Mouse (Mus musculus) layer of hippocampus, postnatal 25 days (tissue): ENCODE measurements at regions not wholly inside any gene's neighbourhood (a gene's known extent, or its start where the extent isn't known, plus 50 kb on each side); places are given as distances from the start of the nearest gene placed in this dataset.

ENCODE experiments used
- DNase-seq, 2 experiments: peaks; one replicate each; pipeline ENCODE4 v3.0.0; 2022; ENCODE audit warnings: mixed read lengths in 2 of 2, low spot score in 1 of 2; ENCODE audit errors: extremely low spot score in 1 of 2

DNA sequence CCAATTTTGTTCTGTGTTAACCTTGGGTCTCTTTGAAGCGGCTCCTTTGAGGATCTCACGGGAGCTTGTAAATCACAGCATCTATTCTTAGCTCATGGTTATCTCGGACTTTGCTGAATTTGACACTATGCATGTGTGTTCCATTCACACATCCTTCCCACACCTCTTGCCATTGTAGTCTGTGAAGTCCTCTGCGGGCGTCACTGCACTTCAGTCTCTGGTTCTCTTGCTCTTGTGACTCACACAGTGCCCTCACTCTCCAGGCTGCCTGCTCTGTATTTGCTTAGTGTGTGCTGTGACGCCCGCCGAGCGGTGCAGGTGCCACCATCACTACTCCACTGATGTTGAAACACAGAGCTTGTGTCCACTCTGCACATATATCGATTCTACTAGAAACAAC lies 1271.2 kb downstream of the Synb start:
- DNase-seq, result no peak

DNA sequence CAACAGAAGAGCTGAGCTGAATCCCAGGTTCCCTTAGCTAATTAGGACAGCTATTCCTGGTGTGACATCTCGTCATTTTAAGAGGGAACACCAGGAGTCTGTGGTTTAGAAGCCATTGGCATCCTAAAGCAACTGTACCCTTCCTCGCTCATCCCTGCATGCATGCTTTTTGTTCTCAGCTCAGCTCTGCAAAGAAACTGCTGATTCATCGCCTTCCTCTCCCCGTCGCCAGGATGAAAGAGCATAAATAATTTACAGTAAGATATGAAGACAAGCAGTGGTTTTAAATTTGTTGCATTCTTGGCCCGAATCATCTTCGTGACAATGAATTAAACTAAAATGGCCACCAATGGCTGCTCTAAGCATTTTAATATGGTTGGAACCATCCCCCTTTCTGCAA lies 1272.9 kb downstream of the Synb start:
- DNase-seq, result no peak

DNA sequence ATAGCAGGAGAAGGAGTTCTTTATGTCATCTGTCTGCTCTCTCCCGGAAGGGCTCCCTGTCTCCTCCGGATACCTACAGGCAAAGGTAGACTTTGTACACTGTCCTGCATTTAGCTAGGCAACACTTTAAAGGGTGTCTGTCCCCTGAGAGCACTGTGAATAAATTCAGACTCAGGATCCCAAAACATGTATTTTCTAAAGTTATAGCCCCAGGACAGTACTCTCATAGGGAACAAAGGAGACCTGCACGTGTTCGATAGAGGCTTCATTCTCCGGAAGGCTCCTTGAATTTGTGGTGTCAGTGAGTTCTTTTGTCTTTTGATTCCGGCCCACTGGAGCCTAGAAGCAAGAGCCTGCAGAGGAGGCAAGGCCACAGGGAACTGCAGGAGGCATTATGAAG lies 1273.3 kb downstream of the Synb start:
- DNase-seq, result no peak

DNA sequence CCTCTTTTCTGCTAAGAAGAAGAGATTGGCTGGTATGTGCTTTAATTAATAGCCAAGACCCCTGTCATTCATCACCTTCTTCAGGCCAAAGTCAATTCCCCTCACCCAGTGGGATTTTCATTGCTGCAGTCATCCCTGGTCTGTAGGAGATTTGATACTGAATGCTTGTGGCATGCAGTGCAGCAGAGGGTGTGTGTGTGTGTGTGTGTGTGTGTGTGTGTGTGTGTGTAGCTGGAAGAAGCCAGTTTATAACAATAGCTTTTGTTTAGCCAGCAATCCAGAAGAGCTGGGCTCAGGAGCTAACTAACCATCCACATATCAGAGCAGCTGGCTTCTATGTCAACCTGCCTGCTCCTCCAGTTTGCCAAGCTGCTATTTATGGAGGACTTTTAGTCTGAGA lies 1275.4 kb downstream of the Synb start:
- DNase-seq, result no peak

DNA sequence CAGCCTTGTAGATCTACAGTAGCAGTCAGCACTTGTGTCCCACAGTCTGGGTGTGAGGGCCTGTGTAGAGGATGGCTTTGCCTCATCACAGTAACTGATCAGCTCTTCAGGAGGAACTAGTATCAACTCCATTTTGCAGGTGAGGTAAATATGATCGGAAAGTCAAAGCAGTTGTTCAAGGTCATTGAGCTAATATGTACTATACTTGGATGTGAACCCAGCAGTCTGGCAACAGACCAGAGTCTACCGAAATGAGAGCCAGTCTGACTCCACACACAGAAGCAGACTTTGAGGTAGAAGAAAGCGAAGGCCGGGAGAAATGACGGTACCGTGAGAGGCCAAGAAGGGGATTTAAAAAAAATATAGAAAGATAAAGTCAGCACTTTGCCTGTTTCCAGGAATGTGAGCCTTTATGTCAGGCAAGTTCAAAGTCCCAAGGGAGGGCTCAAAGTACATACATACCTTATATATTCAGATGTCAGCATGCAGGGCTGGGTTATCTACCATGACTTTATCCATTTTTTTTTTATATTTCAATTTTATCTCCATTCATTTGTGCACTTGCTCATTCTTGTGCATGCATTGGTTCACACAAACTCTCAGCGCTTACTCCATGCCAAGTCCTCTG lies 1297.2 kb downstream of the Synb start:
- no peak for DNase-seq

DNA sequence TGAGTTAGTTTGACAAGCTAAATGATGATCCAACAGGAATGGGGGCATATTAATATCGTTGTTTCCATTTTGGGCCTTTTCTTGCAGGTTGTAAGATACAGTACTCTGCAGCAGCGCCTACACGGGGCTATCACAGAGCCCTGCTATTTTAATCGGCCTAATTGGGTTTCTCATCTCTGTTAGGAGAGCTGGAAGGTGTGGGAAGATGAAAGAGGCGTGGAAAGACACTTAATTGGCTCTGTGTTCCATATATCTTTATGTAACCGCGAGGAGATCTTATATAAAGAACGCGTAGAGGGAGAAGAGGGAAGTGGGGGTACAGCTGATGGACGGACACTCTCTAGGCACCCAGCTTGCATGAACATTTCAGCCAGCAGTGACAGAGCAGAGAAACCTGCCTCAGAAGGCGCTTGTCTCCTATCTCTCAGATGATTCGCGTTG lies 1300.5 kb downstream of the Synb start:
- no peak for DNase-seq

DNA sequence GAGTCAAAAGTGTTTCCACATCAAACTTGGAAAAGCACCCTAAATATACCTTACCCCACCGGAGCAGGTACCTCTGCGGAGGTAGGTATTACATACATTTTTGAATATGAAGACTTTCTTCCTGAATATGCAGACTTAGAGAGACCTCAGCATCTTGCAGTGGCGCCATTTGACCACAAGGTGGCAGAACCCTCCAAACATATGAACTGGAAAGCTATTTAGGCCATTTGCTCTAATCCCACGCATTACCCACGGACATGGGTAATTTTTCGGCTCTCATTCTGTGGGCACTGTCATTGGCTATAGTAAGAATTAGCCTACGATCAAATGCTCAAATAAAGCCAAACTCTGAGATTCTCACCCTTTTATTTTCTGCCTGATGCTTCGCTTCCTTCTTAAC lies 1301.0 kb downstream of the Synb start:
- peak; percentile 61 to 82 for DNase-seq

DNA sequence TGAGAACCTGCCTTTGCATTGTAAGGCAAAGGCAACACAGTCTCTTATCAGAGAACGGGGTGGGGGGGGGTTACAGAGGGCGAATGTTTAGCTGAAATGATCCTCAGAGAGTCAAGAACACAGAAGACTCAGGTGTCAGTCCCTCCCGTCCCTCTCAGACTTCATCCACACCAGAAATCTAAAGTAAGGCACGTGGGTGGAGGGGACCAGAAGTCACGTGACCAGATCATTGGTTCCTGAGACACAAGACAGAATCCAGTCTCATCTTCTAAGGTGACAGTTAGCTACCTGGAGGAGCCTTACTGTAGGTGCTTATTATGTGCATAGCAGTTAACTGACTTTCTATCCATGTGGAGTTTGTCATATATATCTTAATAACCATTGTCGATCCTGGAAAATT lies 1302.0 kb downstream of the Synb start:
- no peak for DNase-seq

DNA sequence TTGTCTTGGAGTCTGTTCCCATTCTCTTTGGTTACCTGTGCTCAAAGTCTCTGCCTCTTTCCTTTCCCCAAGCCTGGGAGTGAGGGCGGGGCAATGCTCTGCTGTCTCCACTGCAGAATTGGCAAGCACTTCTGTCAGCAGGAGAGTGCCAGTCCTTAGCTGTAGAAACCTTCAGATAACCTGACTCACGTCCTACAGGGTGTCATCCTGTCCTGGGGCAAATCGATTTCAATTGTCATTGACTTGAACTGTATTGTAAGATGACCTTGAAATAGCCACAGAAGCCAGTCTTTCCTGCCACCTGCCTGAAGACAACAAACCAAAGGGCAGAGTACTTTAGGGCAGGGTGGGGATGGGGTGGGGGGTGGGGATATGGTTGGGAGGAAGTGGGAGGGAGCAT lies 1303.8 kb downstream of the Synb start:
- DNase-seq, result no peak
